Mouse (Mus musculus): ENCODE measurements around the gene Casc3.
A peak's percentile ranks its signal among the peaks of the same experiment; 100 is the strongest.

- no peak for TF ChIP-seq CTCF (IDR thresholded peaks at IDR 0.05; ENCODE audit: extremely low read depth, insufficient read length, insufficient replicate concordance, low read depth, low read length)
- peak; percentile 83 for TF ChIP-seq POLR2A (IDR thresholded peaks at IDR 0.05; ENCODE audit: low read depth, low read length)
Measured at GRCm38 (mm10) chr11:98774582-98775347, 29.9 kb upstream of the Casc3 start, which contains the start of gene Nr1d1.

All from small intestine, adult 2 months (tissue).